Mouse (Mus musculus) MEL (cell line): ENCODE results near the gene Pigm. TPM values are rescaled to one million over a fixed set of nuclear protein-coding genes. Genes with fewer than 3 reads are reported as not detected.

Experiments
- DNase-seq: peaks from one replicate; pipeline ENCODE4 v3.0.0; 2011; ENCODE audit warnings: low read depth, low spot score
- H3K27ac ChIP-seq: 2 replicates; pipeline ENCODE4 v1.5.1; 2012; ENCODE audit warnings: low read depth, mild to moderate bottlenecking, control low read depth, low read length, moderate library complexity; ENCODE audit not compliant: control insufficient read depth
- H3K27me3 ChIP-seq, 2 experiments: fragments of 150-350 bp in 1 of 2; sonication (generic) in 1 of 2; 2 replicates each; pipeline ENCODE4 v1.6.1; 2012; ENCODE audit warnings: low read length in 2 of 2, mild to moderate bottlenecking in 2 of 2, improper control_type of control experiment in 1 of 2, moderate library complexity in 1 of 2; ENCODE audit not compliant: insufficient read depth in 2 of 2, control insufficient read depth in 1 of 2
- H3K36me3 ChIP-seq, 2 experiments: 2 replicates each; pipeline ENCODE4 v1.6.1; 2012 to 2014; ENCODE audit warnings: low read length in 2 of 2, improper control_type of control experiment in 1 of 2, inconsistent platforms in 1 of 2, mild to moderate bottlenecking in 1 of 2; ENCODE audit not compliant: insufficient read depth in 2 of 2, control insufficient read depth in 1 of 2
- H3K4me1 ChIP-seq, 2 experiments: fragments of 150-350 bp in 1 of 2; sonication (generic) in 1 of 2; 2 replicates each; pipeline ENCODE4 v1.6.1; 2012; ENCODE audit warnings: low read length in 2 of 2, improper control_type of control experiment in 1 of 2, mild to moderate bottlenecking in 1 of 2; ENCODE audit not compliant: insufficient read depth in 2 of 2, control insufficient read depth in 1 of 2
- H3K4me3 ChIP-seq, 2 experiments: fragments of 150-350 bp in 1 of 2; sonication (generic) in 1 of 2; 2 replicates each; pipeline ENCODE4 v1.5.1; 2012; ENCODE audit warnings: low read depth in 2 of 2, low read length in 2 of 2, mild to moderate bottlenecking in 2 of 2, moderate library complexity in 2 of 2, control low read depth in 1 of 2, improper control_type of control experiment in 1 of 2; ENCODE audit not compliant: control insufficient read depth in 1 of 2, insufficient read depth in 1 of 2
- H3K79me2 ChIP-seq: 2 replicates; pipeline ENCODE4 v1.6.1; 2012; ENCODE audit warnings: mild to moderate bottlenecking, low read length, moderate library complexity; ENCODE audit not compliant: control insufficient read depth, poor library complexity, insufficient read depth
- H3K9ac ChIP-seq: 2 replicates; pipeline ENCODE4 v1.6.1; 2012; ENCODE audit warnings: low read depth, mild to moderate bottlenecking, control low read depth, low read length, moderate library complexity; ENCODE audit not compliant: control insufficient read depth, poor library complexity, severe bottlenecking
- H3K9me3 ChIP-seq: fragments of 150-350 bp; sonication (generic); replicated peaks from 2 replicates; pipeline ENCODE4 v1.6.1; 2012; ENCODE audit warnings: mild to moderate bottlenecking, low read length, improper control_type of control experiment, moderate library complexity; ENCODE audit not compliant: insufficient read depth
- BHLHE40 ChIP-seq: IDR thresholded peaks from 2 replicates; pipeline ENCODE4 v1.6.1; 2012; ENCODE audit warnings: low read depth, mild to moderate bottlenecking, inconsistent platforms, low read length, improper control_type of control experiment, borderline replicate concordance
- CHD2 ChIP-seq: IDR thresholded peaks from 2 replicates; pipeline ENCODE4 v1.6.1; 2011; ENCODE audit warnings: low read length, improper control_type of control experiment
- E2F4 ChIP-seq: IDR thresholded peaks from 2 replicates; pipeline ENCODE4 v1.6.1; 2011; ENCODE audit warnings: low read depth, low read length, improper control_type of control experiment, borderline replicate concordance
- ELF1 ChIP-seq: IDR thresholded peaks from 2 replicates; pipeline ENCODE4 v1.6.1; 2014; ENCODE audit warnings: low read depth, mild to moderate bottlenecking, inconsistent platforms, low read length, improper control_type of control experiment, moderate library complexity
- GABPA ChIP-seq: IDR thresholded peaks from 2 replicates; pipeline ENCODE4 v1.6.1; 2012; ENCODE audit warnings: low read depth, mild to moderate bottlenecking, inconsistent platforms, low read length, improper control_type of control experiment, moderate library complexity
- JUND ChIP-seq: IDR thresholded peaks from 2 replicates; pipeline ENCODE4 v1.6.1; 2011; ENCODE audit warnings: low read depth, mild to moderate bottlenecking, improper control_type of control experiment, low read length
- MAX ChIP-seq: IDR thresholded peaks from 2 replicates; pipeline ENCODE4 v1.6.1; 2011; ENCODE audit warnings: low read length, improper control_type of control experiment
- MAZ ChIP-seq: IDR thresholded peaks from 2 replicates; pipeline ENCODE4 v1.6.1; 2012; ENCODE audit warnings: low read depth, mild to moderate bottlenecking, inconsistent platforms, low read length, improper control_type of control experiment
- MEF2A ChIP-seq: IDR thresholded peaks from 2 replicates; pipeline ENCODE4 v1.6.1; 2014; ENCODE audit warnings: low read depth, mild to moderate bottlenecking, inconsistent platforms, low read length, improper control_type of control experiment; ENCODE audit not compliant: poor library complexity, insufficient replicate concordance, severe bottlenecking; ENCODE audit errors: extremely low read depth
- MXI1 ChIP-seq: IDR thresholded peaks from 2 replicates; pipeline ENCODE4 v1.6.1; 2011; ENCODE audit warnings: mild to moderate bottlenecking, low read depth, low read length, improper control_type of control experiment
- MYB ChIP-seq: IDR thresholded peaks from 2 replicates; pipeline ENCODE4 v1.6.1; 2011; ENCODE audit warnings: mild to moderate bottlenecking, low read depth, low read length, improper control_type of control experiment
- NELFE ChIP-seq: IDR thresholded peaks from 2 replicates; pipeline ENCODE4 v1.6.1; 2011; ENCODE audit warnings: low read depth, low read length, improper control_type of control experiment
- NRF1 ChIP-seq: IDR thresholded peaks from 2 replicates; pipeline ENCODE4 v1.6.1; 2014; ENCODE audit warnings: low read depth, mild to moderate bottlenecking, inconsistent platforms, low read length, improper control_type of control experiment, moderate library complexity; ENCODE audit not compliant: poor library complexity, insufficient read depth, severe bottlenecking
- POLR2A ChIP-seq, 2 experiments: IDR thresholded peaks; 2 replicates each; pipeline ENCODE4 v1.6.1; 2011 to 2012; ENCODE audit warnings: low read length in 2 of 2, mild to moderate bottlenecking in 2 of 2, control low read depth in 1 of 2, improper control_type of control experiment in 1 of 2, low read depth in 1 of 2, moderate library complexity in 1 of 2; ENCODE audit not compliant: control insufficient read depth in 1 of 2, insufficient read depth in 1 of 2, poor library complexity in 1 of 2
- POLR2AphosphoS5 ChIP-seq: IDR thresholded peaks from 2 replicates; pipeline ENCODE4 v1.6.1; 2012; ENCODE audit warnings: low read depth, borderline replicate concordance, mild to moderate bottlenecking, inconsistent platforms, low read length, moderate library complexity, mixed read lengths
- RAD21 ChIP-seq: IDR thresholded peaks from 2 replicates; pipeline ENCODE4 v1.6.1; 2011; ENCODE audit warnings: mild to moderate bottlenecking, low read depth, low read length, improper control_type of control experiment
- RCOR1 ChIP-seq: IDR thresholded peaks from 2 replicates; pipeline ENCODE4 v1.6.1; 2012; ENCODE audit warnings: low read depth, mild to moderate bottlenecking, inconsistent platforms, low read length, improper control_type of control experiment
- SIN3A ChIP-seq: IDR thresholded peaks from 2 replicates; pipeline ENCODE4 v1.6.1; 2012; ENCODE audit warnings: low read length, improper control_type of control experiment, inconsistent platforms
- SMC3 ChIP-seq: IDR thresholded peaks from 2 replicates; pipeline ENCODE4 v1.6.1; 2011; ENCODE audit warnings: low read depth, low read length, improper control_type of control experiment
- TAL1 ChIP-seq: IDR thresholded peaks from 2 replicates; pipeline ENCODE4 v1.6.1; 2012; ENCODE audit warnings: mild to moderate bottlenecking, inconsistent platforms, low read length, moderate library complexity, mixed read lengths
- TBP ChIP-seq: IDR thresholded peaks from 2 replicates; pipeline ENCODE4 v1.8.0; 2011; ENCODE audit warnings: low read depth, low read length, improper control_type of control experiment
- UBTF ChIP-seq: IDR thresholded peaks from 2 replicates; pipeline ENCODE4 v1.6.1; 2012; ENCODE audit warnings: low read depth, mild to moderate bottlenecking, inconsistent platforms, low read length, improper control_type of control experiment, moderate library complexity, borderline replicate concordance; ENCODE audit not compliant: insufficient read depth
- USF2 ChIP-seq, 2 experiments: IDR thresholded peaks; 2 replicates each; pipeline ENCODE4 v1.6.1; 2011 to 2012; ENCODE audit warnings: improper control_type of control experiment in 2 of 2, low read length in 2 of 2, borderline replicate concordance in 1 of 2, inconsistent platforms in 1 of 2, low read depth in 1 of 2, mild to moderate bottlenecking in 1 of 2; ENCODE audit not compliant: insufficient read depth in 1 of 2
- ZC3H11A ChIP-seq: IDR thresholded peaks from 2 replicates; pipeline ENCODE4 v1.6.1; 2012; ENCODE audit warnings: low read depth, mild to moderate bottlenecking, inconsistent platforms, low read length, improper control_type of control experiment
- ZNF384 ChIP-seq: IDR thresholded peaks from 2 replicates; pipeline ENCODE4 v1.6.1; 2012; ENCODE audit warnings: low read depth, mild to moderate bottlenecking, inconsistent platforms, low read length, improper control_type of control experiment
- polyA plus RNA-seq, 2 experiments: library from polyadenylated mRNA; stranded (reverse) in 1 of 2; unstranded in 1 of 2; fragments of >175 nt in 1 of 2; fragments of >200 nt in 1 of 2; gene quantifications; 2 replicates each; pipeline versions ENCODE4 v1.2.1 to v1.2.4; 2012; ENCODE audit warnings: low replicate concordance in 2 of 2, low read depth in 1 of 2; ENCODE audit not compliant: insufficient read length in 2 of 2, insufficient read depth in 1 of 2, missing spikeins in 1 of 2
- total RNA-seq: library from RNA; depleted of rRNA; stranded (reverse); fragments of 300-350 nt; gene quantifications from 2 replicates; pipeline ENCODE4 v1.2.3, GENCODE M21; 2012

Gene Pigm
- total and polyA plus RNA-seq, 3 experiments: 8.6 to 11.3 TPM; not detected in 1

DNA sequence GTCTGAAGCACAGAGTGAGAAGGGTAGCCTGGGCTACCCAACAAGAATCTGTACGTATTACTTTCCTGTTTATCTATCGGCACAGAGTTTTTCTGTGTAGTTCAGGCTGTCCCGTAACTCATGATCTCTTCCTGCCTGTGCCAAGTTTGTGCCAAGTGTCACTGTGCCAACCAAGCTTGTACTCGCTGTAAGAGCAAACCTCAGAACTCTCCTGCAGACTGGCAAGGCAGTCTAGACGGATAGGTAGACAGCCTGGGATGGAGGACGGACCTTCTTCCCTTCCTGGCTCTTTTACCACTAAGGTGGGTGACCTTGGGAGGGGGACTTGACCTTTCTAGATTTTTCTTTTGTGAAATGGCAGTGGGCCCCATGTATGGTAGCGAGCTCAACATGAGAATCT lies 38.7 kb downstream of the Pigm start:
- TF ChIP-seq CHD2 (no peak), NRF1 (no peak), ELF1 (no peak), ZNF384 (no peak), MXI1 (no peak), NELFE (no peak), RCOR1 (no peak), SIN3A (no peak), ZC3H11A (no peak), POLR2AphosphoS5 (no peak), RAD21 (no peak), MEF2A (no peak), TAL1 (no peak), BHLHE40 (no peak), USF2 (IDR thresholded peaks at IDR 0.05; ENCODE audit: borderline replicate concordance in 1 of 2, insufficient read depth in 1 of 2, low read depth in 1 of 2, low read length in 2 of 2) (no peak), SMC3 (no peak), MAZ (no peak)

DNA sequence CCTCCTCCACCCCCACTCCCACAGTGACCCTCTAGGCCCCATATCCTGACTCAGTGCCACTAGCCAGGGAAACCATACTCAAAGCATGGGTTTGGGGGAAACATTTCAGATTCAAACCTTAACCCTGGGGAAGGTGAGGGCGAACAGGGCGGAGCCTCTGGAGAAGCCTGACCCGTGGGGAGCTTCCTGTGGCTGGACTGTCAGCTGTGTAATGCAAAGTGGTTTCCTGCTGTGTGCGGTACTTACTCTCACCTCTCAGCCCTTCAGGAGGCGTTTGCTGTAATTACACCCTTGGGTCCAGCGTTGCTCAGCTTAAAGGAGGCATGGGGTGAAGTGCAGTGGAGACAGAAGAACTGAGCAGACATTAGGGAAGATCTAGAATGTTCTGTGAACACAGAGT lies 41.8 kb downstream of the Pigm start:
- no peak for TF ChIP-seq SIN3A
- TF ChIP-seq SMC3: no peak
- TF ChIP-seq ELF1: no peak
- no peak for TF ChIP-seq BHLHE40
- TF ChIP-seq UBTF: no peak
- no peak for TF ChIP-seq JUND
- TF ChIP-seq MAX: no peak
- no peak for TF ChIP-seq GABPA
- TF ChIP-seq POLR2A (IDR thresholded peaks at IDR 0.05; ENCODE audit: control insufficient read depth in 1 of 2, insufficient read depth in 1 of 2, low read depth in 1 of 2, low read length in 2 of 2, poor library complexity in 1 of 2): no peak
- TF ChIP-seq MYB: no peak
- TF ChIP-seq E2F4: no peak
- no peak for TF ChIP-seq TBP
- Histone ChIP-seq H3K9me3 (no peaks in the 10 kb centered on the region), H3K27ac (no peak overlapping the region), H3K4me3 (no peak overlapping the region), H3K4me1 (peaks cover 3 to 11% of the 10 kb centered on the region in 2 experiments; a peak in 2 of 4 replicates), H3K27me3 (peaks cover 3 to 8% of the 10 kb centered on the region in 2 experiments; a peak in 3 of 4 replicates), H3K9ac (no peak overlapping the region), H3K79me2 (no peaks in the 10 kb centered on the region), H3K36me3 (peaks cover 0 to 5% of the 10 kb centered on the region in 2 experiments; a peak in 1 of 4 replicates)
- DNase-seq: no peak

More for the DNA sequence above, 38.7 kb downstream of the Pigm start:
- Histone ChIP-seq H3K9ac (no peak overlapping the region), H3K27me3 (peaks cover 3 to 8% of the 10 kb centered on the region in 2 experiments; a peak in 3 of 4 replicates), H3K36me3 (peaks cover 0 to 5% of the 10 kb centered on the region in 2 experiments; a peak in 1 of 4 replicates), H3K4me1 (peaks cover 3 to 14% of the 10 kb centered on the region in 2 experiments; a peak in 2 of 4 replicates), H3K79me2 (no peaks in the 10 kb centered on the region), H3K9me3 (no peaks in the 10 kb centered on the region), H3K4me3 (no peak overlapping the region), H3K27ac (no peak overlapping the region)
- no peak for DNase-seq
